Mouse (Mus musculus) Muller cell, postnatal 12 days (primary cell): Measurements from ENCODE around the gene Sh3tc1.

Source experiments
- DNase-seq: peaks from one replicate; pipeline ENCODE4 v3.0.0-alpha.2; 2015; ENCODE audit errors: inconsistent ontology term

Gene Sh3tc1

GRCm38 (mm10) chr5:35685079-35685478 is 54.7 kb downstream of the Sh3tc1 start:
- DNase-seq = no peak

GRCm38 (mm10) chr5:35680958-35681357 is 58.8 kb downstream of the Sh3tc1 start:
- no peak for DNase-seq

- DNase-seq = no peak
These were observed 60.3 kb downstream of the Sh3tc1 start, which contains the start of gene Htra3 for GRCm38 (mm10) chr5:35679256-35680155. Gene Htra3 (minus strand): TSS chr5:35679782.

- DNase-seq = no peak
These were observed 62.8 kb downstream of the Sh3tc1 start for GRCm38 (mm10) chr5:35676964-35677363.

GRCm38 (mm10) chr5:35674081-35674555 is 65.7 kb downstream of the Sh3tc1 start:
- DNase-seq = peak; percentile 65

GRCm38 (mm10) chr5:35673086-35673485 is 66.7 kb downstream of the Sh3tc1 start:
- peak; percentile 97 for DNase-seq

- DNase-seq = no peak
These were observed 67.2 kb downstream of the Sh3tc1 start for GRCm38 (mm10) chr5:35672581-35672980.

- peak; percentile 92 for DNase-seq
These were observed 68.3 kb downstream of the Sh3tc1 start for GRCm38 (mm10) chr5:35671474-35671891.

- no peak for DNase-seq
These were observed 69.4 kb downstream of the Sh3tc1 start for GRCm38 (mm10) chr5:35670412-35670801.

GRCm38 (mm10) chr5:35669747-35670411 is 69.9 kb downstream of the Sh3tc1 start:
- DNase-seq = no peak

GRCm38 (mm10) chr5:35666152-35666551 is 73.6 kb downstream of the Sh3tc1 start:
- DNase-seq = no peak

- DNase-seq = peak; percentile 46
These were observed 77.7 kb downstream of the Sh3tc1 start for GRCm38 (mm10) chr5:35662021-35662545.

- peak; percentile 27 for DNase-seq
These were observed 78.6 kb downstream of the Sh3tc1 start for GRCm38 (mm10) chr5:35661210-35661609.

GRCm38 (mm10) chr5:35659503-35659902 is 80.3 kb downstream of the Sh3tc1 start:
- no peak for DNase-seq

GRCm38 (mm10) chr5:35655753-35656485 is 83.9 kb downstream of the Sh3tc1 start:
- DNase-seq = no peak

GRCm38 (mm10) chr5:35653743-35654395 is 85.9 kb downstream of the Sh3tc1 start:
- no peak for DNase-seq

- DNase-seq = no peak
These were observed 86.9 kb downstream of the Sh3tc1 start for GRCm38 (mm10) chr5:35652872-35653271.

GRCm38 (mm10) chr5:35652319-35652718 is 87.5 kb downstream of the Sh3tc1 start:
- DNase-seq = no peak

- no peak for DNase-seq
These were observed 91.6 kb downstream of the Sh3tc1 start for GRCm38 (mm10) chr5:35648230-35648629.

- no peak for DNase-seq
These were observed 92.2 kb downstream of the Sh3tc1 start for GRCm38 (mm10) chr5:35647562-35647961.
